Mouse (Mus musculus) bone marrow, adult 2 months (tissue): ENCODE data around the gene Coro6. TPM values are rescaled to one million over a fixed set of nuclear protein-coding genes. Genes with fewer than 3 reads are reported as not detected.

Source experiments
- H3K27ac ChIP-seq: fragments of 200-500 bp; 2 replicates; pipeline ENCODE4 v1.5.1; 2012; ENCODE audit warnings: low read depth, mild to moderate bottlenecking, control low read depth, inconsistent platforms, low read length; ENCODE audit not compliant: control insufficient read depth, poor library complexity, insufficient read depth
- H3K4me1 ChIP-seq: fragments of 200-500 bp; 2 replicates; pipeline ENCODE4 v1.6.1; 2011; ENCODE audit warnings: low read length; ENCODE audit not compliant: control insufficient read depth, insufficient read depth
- H3K4me3 ChIP-seq: fragments of 200-500 bp; replicated peaks from 2 replicates; pipeline ENCODE3; 2011; ENCODE audit warnings: mild to moderate bottlenecking, low read depth, low read length, control low read depth; ENCODE audit not compliant: control insufficient read depth
- CTCF ChIP-seq: fragments of 200-500 bp; IDR thresholded peaks from 2 replicates; pipeline ENCODE4 v1.5.1; 2011; ENCODE audit warnings: low read length, control low read depth; ENCODE audit not compliant: control insufficient read depth, insufficient read depth
- POLR2A ChIP-seq: fragments of 200-500 bp; IDR thresholded peaks from 2 replicates; pipeline ENCODE4 v1.6.1; 2011; ENCODE audit warnings: low read depth, mild to moderate bottlenecking, control low read depth, low read length, borderline replicate concordance; ENCODE audit not compliant: control insufficient read depth
- WGBS: fragments of 180-500 bp; shearing (Covaris S2); methylation state at CpG from one replicate; pipeline ENCODE4 v1.1.7; 2018; 5-methylcytosine and 5-hydroxymethylcytosine counted together
- polyA plus RNA-seq: library from polyadenylated mRNA; stranded (reverse); fragments of >200 nt; gene quantifications from 2 replicates; pipeline ENCODE4 v1.2.4, GENCODE M21; 2011; ENCODE audit warnings: low replicate concordance; ENCODE audit not compliant: missing spikeins, insufficient read depth, insufficient read length

Gene Coro6
- polyA plus RNA-seq, 1 experiment = 1.00 TPM

DNA sequence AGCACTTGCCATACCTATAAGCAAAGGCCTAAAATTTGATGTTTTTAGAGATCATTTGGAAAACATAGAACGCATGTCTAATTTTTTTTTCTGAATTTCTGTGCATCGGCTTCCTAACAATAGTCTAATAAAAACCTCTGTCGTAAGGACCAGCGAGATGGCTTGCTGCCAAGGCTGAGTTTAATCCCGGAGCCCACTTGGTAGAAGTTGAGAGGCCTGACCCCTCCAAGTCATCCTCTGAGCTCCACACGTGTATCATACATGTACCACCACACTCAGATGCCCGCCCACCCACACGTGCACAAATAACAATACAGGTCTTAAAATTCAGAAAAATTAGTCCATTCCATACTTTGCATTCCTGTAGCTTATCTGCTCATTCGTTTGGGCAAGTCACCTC is 22.1 kb upstream of the Coro6 start:
- 85% methylated on average over 9 of the region's 9 CpGs for WGBS
- Histone ChIP-seq H3K4me1 (peaks cover 1% of the 10 kb centered on the region), H3K27ac (no peak overlapping the region), H3K4me3 (no peak overlapping the region)
- TF ChIP-seq POLR2A (no peak), CTCF (no peak)

- Histone ChIP-seq H3K4me3 (no peak overlapping the region), H3K27ac (no peak overlapping the region), H3K4me1 (peaks cover 3% of the 10 kb centered on the region)
- TF ChIP-seq CTCF (no peak), POLR2A (no peak)
- 73% methylated on average over 8 of the region's 8 CpGs for WGBS
Observed at GRCm38 (mm10) chr11:77441020-77441419, 21.2 kb upstream of the Coro6 start.

GRCm38 (mm10) chr11:77442186-77443170 is 19.7 kb upstream of the Coro6 start:
- WGBS = 12% methylated on average over 7 of the region's 7 CpGs
- no peak overlapping the region for H3K4me3 ChIP-seq
- no peak for TF ChIP-seq POLR2A
- TF ChIP-seq CTCF = no peak
- peaks cover 3% of the 10 kb centered on the region for H3K4me1 ChIP-seq
- no peak overlapping the region; the same call in 1 of the 2 replicates for H3K27ac ChIP-seq

- TF ChIP-seq POLR2A = no peak
- TF ChIP-seq CTCF = no peak
- no peak overlapping the region for H3K27ac ChIP-seq
- 14% methylated on average over 2 of the region's 2 CpGs for WGBS
- H3K4me3 ChIP-seq = no peak overlapping the region
- H3K4me1 ChIP-seq = peaks cover 3% of the 10 kb centered on the region
Observed at GRCm38 (mm10) chr11:77444939-77445338, 17.3 kb upstream of the Coro6 start.

DNA sequence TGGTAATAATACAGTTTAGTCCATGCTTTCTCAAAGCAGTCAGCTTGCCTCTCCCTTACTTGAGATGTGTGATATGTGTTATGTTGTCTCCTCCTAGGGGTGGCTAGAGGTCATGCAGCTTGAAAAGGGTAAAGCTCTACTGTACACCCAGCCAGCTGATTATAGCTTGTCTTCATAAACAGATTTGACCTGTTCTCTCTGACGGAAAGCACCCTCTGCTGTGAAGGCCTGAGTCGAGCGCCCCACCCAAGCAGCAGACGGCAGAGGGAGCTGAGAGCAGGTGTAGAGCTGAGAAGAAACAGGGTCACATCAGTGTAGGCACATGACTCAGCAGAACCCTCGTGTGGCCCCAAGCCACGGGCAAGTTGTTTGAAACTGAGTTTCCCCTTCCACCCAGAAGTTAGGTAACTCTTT is 15.6 kb upstream of the Coro6 start:
- Histone ChIP-seq H3K4me3 (no peak overlapping the region), H3K27ac (peak overlapping the region; percentile 9; the same call in 1 of the 2 replicates), H3K4me1 (peaks cover 3% of the 10 kb centered on the region)
- 7% methylated on average over 6 of the region's 6 CpGs for WGBS
- peak; percentile 23; the same call in 1 of the 2 replicates for TF ChIP-seq CTCF
- no peak for TF ChIP-seq POLR2A

DNA sequence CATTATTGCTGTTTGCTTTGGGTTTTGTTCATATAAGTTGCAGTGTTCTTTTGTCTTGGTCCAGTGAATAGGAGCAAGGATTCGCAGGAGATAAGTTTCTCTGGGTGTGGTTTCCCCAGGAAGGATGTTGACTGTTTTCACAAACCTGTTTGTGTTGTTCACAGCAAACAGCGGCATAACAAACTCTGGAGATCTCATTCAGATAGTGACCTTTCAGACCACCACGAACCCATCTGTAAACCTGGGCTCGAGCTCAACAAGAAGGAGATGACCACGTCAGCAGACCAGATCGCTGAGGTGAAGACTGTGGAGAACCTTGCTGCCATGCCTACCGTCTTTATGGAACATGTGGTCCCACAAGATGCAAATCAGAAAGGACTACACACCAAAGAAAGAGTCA is 13.0 kb upstream of the Coro6 start:
- Histone ChIP-seq H3K4me3 (no peak overlapping the region), H3K4me1 (peaks cover 3% of the 10 kb centered on the region; the same call in 1 of the 2 replicates), H3K27ac (no peak overlapping the region)
- TF ChIP-seq POLR2A = no peak
- no peak for TF ChIP-seq CTCF
- WGBS = 87% methylated on average over 7 of the region's 7 CpGs

GRCm38 (mm10) chr11:77451670-77452069 is 10.5 kb upstream of the Coro6 start:
- no peak overlapping the region for H3K4me3 ChIP-seq
- no peak for TF ChIP-seq POLR2A
- WGBS = 87% methylated on average over 2 of the region's 2 CpGs
- no peaks in the 10 kb centered on the region for H3K4me1 ChIP-seq
- H3K27ac ChIP-seq = no peak overlapping the region

DNA sequence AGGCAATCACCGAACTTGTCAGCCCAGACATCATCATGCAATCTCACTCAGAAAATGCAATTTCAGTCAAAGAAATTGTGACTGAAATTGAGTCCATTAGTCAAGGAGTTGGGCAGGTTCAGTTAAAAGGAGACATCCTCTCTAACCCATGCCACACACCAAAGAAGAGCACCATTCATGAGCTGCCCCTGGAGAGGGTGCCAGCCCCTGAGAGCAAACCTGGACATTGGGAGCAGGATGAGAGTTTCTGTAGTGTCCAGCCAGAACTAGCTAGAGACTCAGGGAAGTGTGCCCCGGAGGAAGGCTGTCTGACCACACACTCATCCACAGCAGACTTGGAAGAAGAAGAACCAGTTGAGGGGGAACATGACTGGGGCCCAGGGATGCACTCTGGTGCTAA is 8.8 kb upstream of the Coro6 start:
- no peak overlapping the region for H3K4me3 ChIP-seq
- no peaks in the 10 kb centered on the region for H3K4me1 ChIP-seq
- no peak overlapping the region for H3K27ac ChIP-seq
- 91% methylated on average over 2 of the region's 2 CpGs for WGBS
- no peak for TF ChIP-seq CTCF
- no peak for TF ChIP-seq POLR2A
